Mouse (Mus musculus) liver, postnatal 0 days (tissue): Measurements from ENCODE around the gene Hist1h2ae.
"Not testable (repeated sequence)": the region's sequence is repeated elsewhere in the genome, so short reads cannot be mapped to it uniquely, and the experiment has no call there.

Source experiments
- CTCF ChIP-seq: sonication (generic); IDR thresholded peaks from 2 replicates; pipeline ENCODE4 v1.5.1; 2016; ENCODE audit warnings: antibody characterized with exemption, low read depth
- EP300 ChIP-seq: IDR thresholded peaks from 2 replicates; pipeline ENCODE4 v1.6.1; 2016; ENCODE audit warnings: antibody characterized with exemption, low read depth, mild to moderate bottlenecking

DNA sequence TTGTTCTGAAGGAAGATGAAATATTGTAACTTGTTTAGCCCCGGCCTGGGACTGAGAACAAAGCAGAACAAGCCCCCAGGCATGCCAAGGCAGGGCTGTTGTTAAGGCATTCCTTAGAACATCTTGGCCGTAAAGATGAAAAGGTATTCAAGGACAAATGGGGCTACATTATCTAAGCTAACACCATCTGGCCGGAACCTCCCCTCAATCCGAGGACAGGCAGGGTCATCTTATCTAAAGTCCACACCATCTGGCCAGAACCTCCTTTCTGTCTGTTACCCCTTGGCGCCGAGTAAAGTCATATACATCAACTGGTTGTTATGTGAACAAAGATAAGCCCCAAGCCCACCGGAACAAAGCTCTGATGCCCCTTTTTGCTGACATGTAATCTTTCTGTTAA, 20.9 kb upstream of the Hist1h2ae start:
- TF ChIP-seq CTCF, EP300: not testable (repeated sequence)
